Mouse (Mus musculus) right cerebral cortex, postnatal 25 days (tissue): ENCODE measurements around the gene Srl.
"Not testable (repeated sequence)": the region's sequence is repeated elsewhere in the genome, so short reads cannot be mapped to it uniquely, and the experiment has no call there.

Source experiments
- DNase-seq: peaks from one replicate; pipeline ENCODE4 v3.0.0; 2022

The Srl gene

GRCm38 (mm10) chr16:4552829-4553550, 11.4 kb upstream of the Srl start:
- DNase-seq, result no peak

- DNase-seq, result no peak
These were observed 10.3 kb upstream of the Srl start for GRCm38 (mm10) chr16:4551885-4552284.

GRCm38 (mm10) chr16:4551056-4551455, 9.4 kb upstream of the Srl start:
- DNase-seq, result peak; percentile 51

DNA sequence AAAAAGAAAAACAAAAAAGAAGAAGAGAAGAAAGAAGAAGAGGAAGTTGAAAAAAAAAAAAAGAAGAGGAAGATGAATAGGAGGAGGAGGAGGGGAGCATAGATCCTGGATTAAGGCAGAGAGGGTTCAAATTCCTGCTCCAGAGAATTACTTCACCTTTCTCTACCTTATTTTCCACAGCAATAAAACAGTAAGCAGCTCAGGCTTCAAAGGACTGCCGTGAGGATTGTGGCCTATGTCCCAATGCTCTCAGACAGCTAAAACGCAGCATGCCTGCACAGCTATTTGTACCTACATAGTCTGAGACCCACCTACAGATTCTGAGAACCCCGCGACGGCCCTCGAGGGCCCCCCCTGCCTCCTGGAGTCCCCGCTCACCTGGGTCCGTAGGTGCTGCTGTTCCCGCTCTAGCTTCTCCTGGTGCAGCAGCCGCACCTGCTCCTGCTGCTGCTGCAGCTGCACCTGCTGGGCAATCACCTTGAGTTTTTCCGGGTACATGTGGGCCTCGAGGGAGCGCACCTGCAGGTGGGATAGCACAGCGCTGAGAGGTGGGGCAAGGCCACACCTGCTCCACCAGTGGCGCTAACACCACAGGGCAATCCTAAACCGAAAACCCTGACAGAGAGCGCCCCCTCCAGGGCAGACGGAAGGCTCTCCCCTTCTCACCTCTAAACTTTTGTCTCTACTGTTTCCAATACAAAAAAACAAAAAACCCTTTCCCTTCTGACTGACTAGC, 7.5 kb upstream of the Srl start:
- no peak for DNase-seq

DNA sequence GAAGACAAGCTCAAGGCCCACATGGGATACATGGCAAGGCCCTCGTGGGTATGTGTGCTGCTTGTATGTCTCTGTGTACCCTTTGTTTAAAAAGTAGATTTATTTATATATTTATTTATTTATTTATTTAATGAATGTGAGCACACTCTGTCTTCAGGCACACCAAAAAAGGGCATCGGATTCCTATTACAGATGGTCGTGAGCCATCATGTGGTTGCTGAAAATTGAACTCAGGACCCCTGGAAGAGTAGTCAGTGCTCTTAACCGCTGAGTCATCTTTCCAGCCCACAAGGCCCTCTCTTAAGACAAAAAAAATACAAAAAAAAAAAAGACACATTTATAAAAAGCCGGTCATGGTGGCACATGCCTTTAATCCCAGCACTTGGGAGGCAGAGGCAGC, 6.0 kb upstream of the Srl start:
- no peak for DNase-seq

- no peak for DNase-seq
These were observed 5.2 kb upstream of the Srl start for GRCm38 (mm10) chr16:4546838-4547237.

- no peak for DNase-seq
These were observed 3.2 kb upstream of the Srl start for GRCm38 (mm10) chr16:4544845-4545244.

DNA sequence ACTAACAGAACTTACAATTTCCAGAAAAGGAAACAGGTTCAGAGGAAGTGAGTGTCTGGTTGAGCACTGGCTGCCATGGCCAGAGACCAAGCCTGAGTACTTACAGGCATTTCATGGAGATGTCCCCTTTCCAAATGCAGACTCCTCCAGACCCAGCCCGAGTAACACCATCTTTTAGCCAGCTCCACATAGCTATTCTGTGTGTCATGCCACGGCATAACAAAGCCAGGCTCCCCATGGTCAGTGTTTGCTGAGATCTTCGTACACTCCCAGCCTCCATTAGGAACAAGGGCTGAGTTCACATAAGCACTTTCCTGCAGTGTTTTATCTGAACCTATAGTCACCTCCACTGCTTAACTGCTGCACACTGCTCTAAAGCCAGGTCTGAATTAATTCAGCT, 1.6 kb upstream of the Srl start:
- DNase-seq, result no peak

GRCm38 (mm10) chr16:4542236-4542774, 689 bp upstream of the Srl start:
- no peak for DNase-seq

- no peak for DNase-seq
These were observed 583 bp downstream of the Srl start for GRCm38 (mm10) chr16:4541033-4541432.

- no peak for DNase-seq
These were observed 1.4 kb downstream of the Srl start for GRCm38 (mm10) chr16:4540064-4540775.

GRCm38 (mm10) chr16:4539521-4539920, 2.1 kb downstream of the Srl start:
- DNase-seq, result no peak

DNA sequence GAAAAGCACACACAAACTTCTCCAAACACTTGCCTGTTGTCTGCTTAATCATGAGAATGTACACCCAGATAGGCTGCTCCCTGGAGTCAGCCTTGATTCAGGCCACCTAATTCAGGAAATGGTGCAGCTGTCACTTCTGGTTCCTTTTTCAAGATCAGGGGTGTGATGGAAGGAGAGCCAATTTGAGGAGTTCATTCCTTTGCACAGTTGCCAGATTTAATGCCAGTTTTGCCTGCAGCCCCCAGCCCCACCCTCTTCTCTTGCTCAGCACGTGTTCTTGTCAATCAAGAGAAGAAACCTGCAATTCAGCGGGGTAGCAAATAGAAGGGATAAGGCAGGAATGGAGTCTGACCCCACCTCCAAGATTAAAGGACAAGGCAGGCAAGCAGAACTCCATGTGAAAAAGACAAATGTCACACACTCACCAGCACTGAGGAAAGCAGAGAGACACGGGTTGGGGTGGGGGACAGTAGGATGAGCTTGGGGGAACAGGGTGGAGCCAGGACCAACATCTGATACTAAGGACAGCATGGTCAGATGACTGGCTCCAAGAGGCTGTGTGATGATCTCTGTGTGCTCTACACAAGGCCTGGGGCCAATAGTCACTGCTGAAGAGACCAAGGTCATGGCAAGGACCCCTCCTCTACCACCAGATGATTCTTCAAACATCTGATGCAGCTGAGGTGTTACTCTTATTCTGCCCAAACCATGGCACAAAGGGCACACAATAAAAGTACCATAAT, 3.8 kb downstream of the Srl start:
- DNase-seq, result no peak

GRCm38 (mm10) chr16:4527373-4527772, 14.2 kb downstream of the Srl start:
- not testable (repeated sequence) for DNase-seq

DNA sequence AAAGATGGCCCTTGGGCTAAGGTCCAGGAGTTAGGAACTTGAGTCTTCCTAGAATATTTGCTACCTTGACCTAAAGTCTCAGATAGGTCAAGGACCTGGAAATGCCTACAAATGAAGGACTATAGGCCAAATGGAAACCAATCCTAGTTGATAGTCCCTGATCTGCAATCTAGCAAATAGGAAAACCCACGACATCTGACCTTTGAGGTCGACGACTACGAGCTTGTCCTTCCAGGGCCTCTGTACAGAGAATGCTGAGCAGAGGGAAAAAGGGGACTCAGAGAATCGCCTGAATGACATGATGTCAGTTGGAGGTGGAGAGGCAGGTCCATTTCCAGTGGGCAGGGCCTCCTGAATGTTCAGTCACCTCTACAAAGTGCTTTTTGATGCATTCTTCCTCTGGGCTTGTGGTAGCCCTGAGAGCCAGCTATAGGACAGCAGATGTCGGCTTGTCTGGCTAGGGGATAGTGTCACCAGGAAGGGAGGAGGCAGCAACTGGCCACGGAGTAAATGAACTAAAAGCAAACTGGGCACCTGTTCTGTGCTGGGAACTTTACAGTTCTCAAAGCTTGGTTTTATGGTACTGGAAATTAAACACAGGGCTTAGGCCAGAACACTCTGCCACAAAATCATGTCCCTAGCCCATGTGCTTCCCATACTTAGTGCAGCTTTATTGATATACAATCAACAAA, 18.2 kb downstream of the Srl start:
- DNase-seq, result no peak

DNA sequence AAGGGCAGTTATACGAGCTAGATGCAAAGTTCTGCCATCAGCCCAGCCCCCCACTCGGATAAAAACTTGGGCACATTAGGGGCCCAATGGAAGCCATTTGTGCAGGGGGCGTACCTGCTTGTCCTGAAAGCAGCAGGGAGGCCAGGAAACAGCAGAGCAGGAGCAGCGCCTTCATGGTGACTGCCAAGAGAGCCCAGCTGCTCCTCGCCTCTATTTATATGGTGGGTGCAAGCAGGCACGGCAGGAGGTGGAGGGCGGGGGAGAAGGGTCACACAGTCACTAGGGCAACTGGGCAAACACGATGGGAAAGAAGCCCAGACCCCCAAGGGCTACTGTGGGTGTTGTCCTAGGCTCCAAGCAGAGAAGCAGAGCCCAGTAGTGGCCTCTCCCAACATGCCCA, 18.7 kb downstream of the Srl start:
- DNase-seq, result no peak

GRCm38 (mm10) chr16:4521735-4522530, 19.7 kb downstream of the Srl start:
- DNase-seq, result no peak

DNA sequence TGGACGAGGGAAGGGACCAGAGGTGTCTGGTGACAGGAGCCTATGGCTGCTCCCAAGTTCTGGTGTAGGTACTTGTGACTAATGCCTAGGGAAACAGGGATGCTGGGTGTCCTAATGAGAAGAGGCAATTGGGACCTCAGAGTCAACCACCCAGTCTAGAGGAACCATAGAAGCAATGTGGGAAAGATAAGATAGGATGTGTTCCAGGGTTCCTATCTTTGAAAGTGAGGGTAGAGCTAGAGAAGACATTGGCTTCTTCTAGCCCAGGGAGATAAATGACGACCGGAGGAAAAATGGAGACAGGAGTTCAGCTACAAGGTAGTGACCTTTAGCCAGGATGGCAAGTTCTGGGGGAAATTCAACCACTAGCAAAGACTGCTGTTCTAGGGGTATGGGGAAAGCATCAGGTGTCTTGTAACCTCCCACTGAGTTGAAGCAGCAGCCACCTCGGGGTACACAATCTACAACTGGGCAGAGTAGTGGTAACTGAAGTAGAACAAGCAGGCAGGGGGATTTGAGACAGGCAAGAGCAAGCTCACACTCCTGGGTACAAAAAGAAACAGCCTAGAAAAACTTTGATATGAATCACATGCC, 20.4 kb downstream of the Srl start:
- no peak for DNase-seq

GRCm38 (mm10) chr16:4520673-4521072, 20.9 kb downstream of the Srl start:
- DNase-seq, result no peak

GRCm38 (mm10) chr16:4519825-4520224, 21.8 kb downstream of the Srl start:
- no peak for DNase-seq

DNA sequence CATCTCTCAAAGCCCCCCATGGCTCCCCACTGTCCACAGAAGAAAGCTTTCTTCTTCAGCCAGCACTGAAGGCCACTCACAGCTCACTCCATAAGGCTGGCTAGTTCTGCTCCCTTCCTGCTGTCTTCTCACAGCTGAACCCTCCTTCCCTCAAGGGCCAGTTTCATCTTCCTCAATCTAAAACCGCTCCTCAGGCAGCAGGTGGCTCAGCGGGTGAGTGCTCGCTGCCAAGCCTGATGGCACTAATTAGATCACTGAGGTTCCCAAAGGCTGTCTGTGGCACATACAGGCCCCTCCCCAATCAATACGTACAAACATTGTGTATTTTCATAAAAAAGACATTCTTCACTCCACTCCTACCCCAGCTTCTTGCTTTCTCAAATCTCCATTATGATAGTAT, 22.5 kb downstream of the Srl start:
- DNase-seq, result no peak
